Mouse (Mus musculus) bone marrow, adult 2 months (tissue): ENCODE data around the gene Alk.

Source experiments
- CTCF ChIP-seq: fragments of 200-500 bp; IDR thresholded peaks from 2 replicates; pipeline ENCODE4 v1.5.1; 2011; ENCODE audit warnings: low read length, control low read depth; ENCODE audit not compliant: control insufficient read depth, insufficient read depth
- POLR2A ChIP-seq: fragments of 200-500 bp; IDR thresholded peaks from 2 replicates; pipeline ENCODE4 v1.6.1; 2011; ENCODE audit warnings: low read depth, mild to moderate bottlenecking, control low read depth, low read length, borderline replicate concordance; ENCODE audit not compliant: control insufficient read depth

DNA sequence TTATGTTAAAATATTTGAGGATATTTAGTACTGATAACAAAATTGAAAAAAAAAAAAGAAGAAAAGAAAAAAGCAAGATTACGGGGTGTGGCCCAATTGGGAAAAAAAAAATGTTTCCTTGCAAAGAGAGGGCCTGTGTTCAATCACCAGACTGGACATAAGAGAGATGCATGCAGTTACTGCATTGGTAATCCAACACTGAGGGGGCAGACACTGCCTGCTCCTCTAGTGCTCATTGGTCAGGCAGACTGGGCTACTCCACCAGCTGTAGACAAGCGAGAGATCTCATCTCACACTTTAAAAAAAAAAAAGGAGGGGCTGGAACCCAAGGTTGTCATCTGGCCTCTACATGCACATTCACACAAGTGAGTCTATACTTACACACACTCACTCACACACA is 199.6 kb downstream of the Alk start:
- TF ChIP-seq CTCF (no peak), POLR2A (no peak)
